Mouse (Mus musculus) midbrain, postnatal 0 days (tissue): ENCODE measurements around the gene Soga1. TPM values are rescaled to one million over a fixed set of nuclear protein-coding genes. Genes with fewer than 3 reads are reported as not detected.

Source experiments
- ATAC-seq: fragments of 200-750 bp; cut with Nextera tagmentation; 2 replicates; pipeline ENCODE4 v1.8.0; 2017; ENCODE audit warnings: moderate number of reproducible peaks, mild to moderate bottlenecking, moderate TSS enrichment, moderate library complexity; ENCODE audit not compliant: low FRiP score
- DNase-seq: peaks from one replicate; pipeline ENCODE4 v3.0.0-alpha.2; 2015; ENCODE audit warnings: low spot score
- H3K27ac ChIP-seq: fragments of 300-500 bp; sonication (generic); 2 replicates; pipeline ENCODE4 v1.5.1; 2014; ENCODE audit warnings: low read depth, mild to moderate bottlenecking, low read length, mixed read lengths
- H3K27me3 ChIP-seq: fragments of 300-500 bp; sonication (generic); 2 replicates; pipeline ENCODE4 v1.6.1; 2014; ENCODE audit warnings: low read length, control low read depth, mixed read lengths; ENCODE audit not compliant: insufficient read depth
- H3K36me3 ChIP-seq: fragments of 300-500 bp; sonication (generic); 2 replicates; pipeline ENCODE4 v1.6.1; 2014; ENCODE audit warnings: low read length, control low read depth, mixed read lengths; ENCODE audit not compliant: insufficient read depth
- H3K4me1 ChIP-seq: fragments of 300-500 bp; sonication (generic); 2 replicates; pipeline ENCODE4 v1.6.1; 2014; ENCODE audit warnings: mild to moderate bottlenecking, control low read depth, antibody characterized with exemption, low read length, mixed read lengths; ENCODE audit not compliant: insufficient read depth
- H3K4me2 ChIP-seq: fragments of 300-500 bp; sonication (generic); 2 replicates; pipeline ENCODE4 v1.6.1; 2014; ENCODE audit warnings: low read depth, mild to moderate bottlenecking, low read length, mixed read lengths; ENCODE audit not compliant: poor library complexity, severe bottlenecking
- H3K4me3 ChIP-seq: fragments of 300-500 bp; sonication (generic); 2 replicates; pipeline ENCODE4 v1.5.1; 2014; ENCODE audit warnings: low read depth, mild to moderate bottlenecking, low read length, moderate library complexity
- H3K9ac ChIP-seq: fragments of 300-500 bp; sonication (generic); replicated peaks from 2 replicates; pipeline ENCODE4 v1.6.1; 2014; ENCODE audit warnings: mild to moderate bottlenecking, low read length, moderate library complexity, mixed read lengths; ENCODE audit not compliant: poor library complexity, severe bottlenecking
- H3K9me3 ChIP-seq: fragments of 300-500 bp; sonication (generic); 2 replicates; pipeline ENCODE4 v1.6.1; 2016; ENCODE audit warnings: low read length, control low read depth
- CTCF ChIP-seq: IDR thresholded peaks from 2 replicates; pipeline ENCODE4 v1.5.1; 2016; ENCODE audit warnings: antibody characterized with exemption, mild to moderate bottlenecking
- WGBS: fragments of 180-500 bp; shearing (Covaris S2); extraction: QIAGEN DNeasy Blood & Tissue Kit; methylation state at CpG from one replicate; pipeline ENCODE4 v1.1.7; 2014; 5-methylcytosine and 5-hydroxymethylcytosine counted together
- polyA plus RNA-seq: library from polyadenylated mRNA; unstranded; fragments of >200 nt; fragmentation: Nextera tagmentation; extraction: Ambion mirVana; gene quantifications from 2 replicates; pipeline ENCODE4 v1.2.1, GENCODE M21; 2015
- total RNA-seq: library from RNA; depleted of rRNA; stranded (reverse); fragments of >200 nt; gene quantifications from 2 replicates; pipeline ENCODE4 v1.2.3, GENCODE M21; 2014

Gene Soga1
- total and polyA plus RNA-seq, 2 experiments from 2014 or later, result 3.9 to 132 TPM

DNA sequence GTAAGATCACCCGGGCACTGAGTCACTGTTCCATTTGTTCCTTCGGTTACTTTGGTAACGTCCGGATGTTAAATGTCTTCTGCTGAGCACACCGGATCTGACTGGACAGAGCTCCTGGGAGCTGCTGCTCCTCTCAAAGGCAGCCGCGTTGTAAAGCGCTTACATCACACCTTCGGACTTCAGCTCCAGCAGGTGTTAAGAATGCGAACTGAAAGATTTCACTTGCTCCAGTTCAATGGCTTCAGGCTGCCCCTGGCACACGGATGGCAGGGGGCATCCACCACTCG, 21.2 kb upstream of the Soga1 start:
- WGBS, result 94% methylated on average over 12 of the region's 12 CpGs
- no peaks in the 10 kb centered on the region for H3K4me1 ChIP-seq
- no peak overlapping the region for H3K4me2 ChIP-seq
- ATAC-seq (no peak), DNase-seq (no peak)
- no peaks in the 10 kb centered on the region for H3K9me3 ChIP-seq
- no peak overlapping the region for H3K4me3 ChIP-seq
- TF ChIP-seq CTCF, result no peak
- no peaks in the 10 kb centered on the region for H3K27me3 ChIP-seq
- H3K36me3 ChIP-seq, result peaks cover 6% of the 10 kb centered on the region
- H3K27ac ChIP-seq, result no peak overlapping the region
- no peak overlapping the region for H3K9ac ChIP-seq

DNA sequence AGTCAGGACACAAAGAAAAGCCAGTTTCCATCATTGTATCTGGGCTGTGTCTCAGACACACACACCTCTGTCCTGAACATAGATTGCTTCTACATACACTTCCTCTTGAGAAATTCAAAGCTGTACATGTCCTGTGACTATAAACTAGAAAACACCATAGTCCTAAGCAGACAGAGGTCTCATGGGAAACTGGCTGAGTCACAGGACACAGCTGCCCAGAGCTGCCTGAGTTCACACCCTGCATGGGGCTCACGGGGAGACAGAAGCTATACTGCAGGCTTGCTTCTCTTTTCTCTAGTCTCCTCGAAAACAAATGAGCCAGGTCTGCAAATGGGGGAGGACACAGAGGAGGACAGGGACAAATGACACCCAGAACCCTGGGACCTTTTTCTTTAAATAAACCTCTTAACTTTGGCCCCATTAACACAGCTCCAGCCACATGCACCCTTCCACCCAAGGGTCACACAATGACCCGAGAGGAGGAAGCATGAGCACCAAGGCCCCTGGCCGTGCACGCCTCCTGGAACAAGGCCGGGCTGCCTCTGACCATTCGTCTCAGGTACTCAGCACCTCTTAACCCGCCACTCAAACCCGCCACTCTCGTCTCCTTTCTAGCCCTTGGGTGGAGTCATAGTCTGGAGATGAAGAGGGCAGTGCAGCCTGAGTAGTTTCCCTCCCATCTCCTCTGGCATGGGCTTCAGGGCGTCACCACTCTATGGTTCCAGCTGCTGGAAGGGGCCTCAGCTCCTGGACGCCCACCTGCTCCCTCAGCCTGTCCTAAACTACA, 20.7 kb upstream of the Soga1 start:
- Histone ChIP-seq H3K27ac (no peak overlapping the region), H3K27me3 (no peaks in the 10 kb centered on the region), H3K4me2 (no peak overlapping the region), H3K4me3 (no peak overlapping the region), H3K4me1 (no peaks in the 10 kb centered on the region), H3K9ac (no peak overlapping the region), H3K9me3 (no peaks in the 10 kb centered on the region), H3K36me3 (peaks cover 6% of the 10 kb centered on the region)
- TF ChIP-seq CTCF, result no peak
- ATAC-seq (no peak), DNase-seq (no peak)
- 88% methylated on average over 12 of the region's 12 CpGs for WGBS

DNA sequence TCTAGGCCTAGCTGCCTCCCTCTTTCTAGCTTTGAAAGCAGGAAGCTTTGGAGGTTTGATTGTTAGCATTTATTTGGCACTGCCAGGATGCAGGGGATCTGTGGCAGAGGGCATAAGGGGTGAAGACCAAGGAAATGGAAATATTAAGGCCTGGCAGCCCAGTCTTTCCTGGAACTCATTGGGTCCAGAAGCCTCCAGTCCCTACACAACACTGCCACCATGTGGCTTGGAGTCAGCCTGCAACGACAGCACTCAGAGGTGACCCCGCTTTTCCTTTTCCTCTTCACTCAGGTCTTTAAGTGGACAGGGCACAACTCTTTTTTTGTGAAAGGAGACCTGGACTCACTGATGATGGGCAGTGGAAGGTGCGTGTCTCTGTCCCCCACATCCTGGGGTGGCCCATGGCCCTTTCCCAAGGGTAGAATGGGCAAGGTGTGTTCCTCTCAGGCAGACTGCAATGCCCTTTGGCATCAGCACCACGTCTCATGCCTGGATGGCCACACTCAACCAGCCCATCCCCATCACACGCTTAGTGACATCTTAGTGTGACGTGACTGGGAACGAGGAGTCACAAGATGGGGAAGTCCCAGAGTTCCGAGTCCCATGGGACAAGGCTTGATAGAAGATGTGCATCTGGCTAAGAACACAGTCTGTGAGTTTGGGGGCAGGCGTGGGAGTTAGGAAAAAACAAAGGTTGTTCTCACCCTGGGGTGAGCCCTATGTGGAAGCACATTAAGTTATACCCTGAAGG, 16.1 kb upstream of the Soga1 start:
- 63% methylated on average over 9 of the region's 9 CpGs for WGBS
- Histone ChIP-seq H3K4me2 (no peak overlapping the region), H3K4me1 (0 out of 2 replicates have a peak, but pooled peaks cover 2% of the 10 kb centered on the region), H3K9me3 (no peaks in the 10 kb centered on the region), H3K9ac (no peak overlapping the region), H3K36me3 (peaks cover 3% of the 10 kb centered on the region; the same call in 1 of the 2 replicates), H3K27me3 (no peaks in the 10 kb centered on the region), H3K27ac (no peak overlapping the region), H3K4me3 (no peak overlapping the region)
- DNase-seq (peak; percentile 85), ATAC-seq (peak; percentile 47; the same call in 1 of the 2 replicates)
- TF ChIP-seq CTCF, result peak; percentile 95

DNA sequence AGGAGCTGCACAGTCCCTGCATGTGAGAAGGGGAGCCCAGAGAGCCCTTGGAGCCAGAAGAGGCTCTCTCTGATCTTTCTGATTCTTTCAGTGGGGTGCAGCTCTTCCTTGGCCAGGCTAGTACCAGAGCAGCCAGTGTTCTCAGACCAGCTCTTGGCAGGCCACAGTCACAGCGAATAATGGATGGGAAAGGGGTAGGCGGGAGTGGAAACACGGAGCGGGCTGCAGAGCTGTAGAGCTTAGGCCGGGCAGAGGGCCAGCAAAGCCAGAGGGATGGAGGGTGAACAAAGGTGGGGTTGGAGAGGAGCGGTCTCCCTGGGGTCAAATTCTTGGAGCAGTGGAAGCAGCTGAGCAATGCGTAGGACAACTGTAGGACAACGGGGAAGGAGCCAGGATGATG, 13.0 kb upstream of the Soga1 start:
- H3K27ac ChIP-seq, result no peak overlapping the region
- H3K4me2 ChIP-seq, result no peak overlapping the region
- peak; percentile 82 for DNase-seq
- H3K36me3 ChIP-seq, result no peaks in the 10 kb centered on the region
- no peak overlapping the region for H3K4me3 ChIP-seq
- peak; percentile 47; the same call in 1 of the 2 replicates for ATAC-seq
- WGBS, result 43% methylated on average over 8 of the region's 8 CpGs
- no peak for TF ChIP-seq CTCF
- H3K9ac ChIP-seq, result no peak overlapping the region
- H3K4me1 ChIP-seq, result 0 out of 2 replicates have a peak, but pooled peaks cover 2% of the 10 kb centered on the region
- H3K9me3 ChIP-seq, result no peaks in the 10 kb centered on the region
- no peaks in the 10 kb centered on the region for H3K27me3 ChIP-seq

DNA sequence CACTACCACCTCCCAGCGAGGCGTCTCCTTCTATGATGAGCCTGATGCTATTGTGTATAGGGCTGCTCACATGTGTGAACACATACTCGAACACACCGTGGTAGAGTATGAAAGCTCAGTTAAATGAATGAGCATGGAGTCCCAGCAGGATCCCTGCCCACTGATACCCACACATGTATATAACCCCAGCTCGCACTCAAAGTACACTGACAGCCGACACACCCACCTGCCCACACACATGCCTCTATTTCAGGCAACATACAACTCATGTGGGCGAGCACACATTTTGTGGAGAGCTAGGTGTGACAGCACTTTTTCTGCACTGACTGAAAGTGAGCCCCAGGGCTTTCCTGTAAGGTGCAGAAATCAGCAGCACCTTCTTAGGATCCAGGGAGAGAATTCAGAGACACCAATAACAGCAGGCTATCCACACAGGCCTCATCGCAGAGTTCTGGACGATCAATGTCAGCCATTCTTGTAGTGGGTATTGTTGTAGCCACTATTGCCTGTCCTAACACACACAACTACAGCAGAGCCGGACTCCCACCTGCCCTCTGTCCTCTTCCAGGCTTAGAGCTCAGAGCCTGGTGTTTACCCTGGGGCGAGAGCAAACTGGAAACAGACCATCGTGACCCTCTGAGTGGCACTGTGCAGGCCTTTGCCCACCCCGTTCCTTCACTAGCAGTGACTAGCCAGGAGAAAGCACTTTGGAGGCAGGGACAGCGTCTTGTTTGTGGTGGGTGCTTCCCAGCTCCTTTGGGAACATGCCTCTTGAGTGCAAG, 8.7 kb upstream of the Soga1 start:
- no peak overlapping the region for H3K27ac ChIP-seq
- no peak for TF ChIP-seq CTCF
- no peaks in the 10 kb centered on the region for H3K9me3 ChIP-seq
- ATAC-seq, result no peak
- no peak overlapping the region for H3K4me3 ChIP-seq
- no peaks in the 10 kb centered on the region for H3K27me3 ChIP-seq
- DNase-seq, result no peak
- H3K4me2 ChIP-seq, result no peak overlapping the region
- H3K36me3 ChIP-seq, result no peaks in the 10 kb centered on the region
- no peak overlapping the region for H3K9ac ChIP-seq
- 85% methylated on average over 14 of the region's 14 CpGs for WGBS
- H3K4me1 ChIP-seq, result 0 out of 2 replicates have a peak, but pooled peaks cover 2% of the 10 kb centered on the region
